Mouse (Mus musculus) heart, postnatal 0 days (tissue): ENCODE measurements around the gene Gm5105.

Source experiments
- CTCF ChIP-seq: IDR thresholded peaks from 2 replicates; pipeline ENCODE4 v1.5.1; 2016; ENCODE audit warnings: antibody characterized with exemption, control low read depth, low read depth
- EP300 ChIP-seq: IDR thresholded peaks from 2 replicates; pipeline ENCODE4 v1.6.1; 2016; ENCODE audit warnings: antibody characterized with exemption, low read depth

- no peak for TF ChIP-seq CTCF
- no peak for TF ChIP-seq EP300
These were observed 66.5 kb downstream of the Gm5105 start for GRCm38 (mm10) chr3:138000724-138001069.
